Mouse (Mus musculus): ENCODE results near the gene Arhgap23. TPM values are rescaled to one million over a fixed set of nuclear protein-coding genes. Genes with fewer than 3 reads are reported as not detected.

The Arhgap23 gene
- total RNA-seq, 2 experiments from 2014 or later, result 66.5 to 75.0 TPM

DNA sequence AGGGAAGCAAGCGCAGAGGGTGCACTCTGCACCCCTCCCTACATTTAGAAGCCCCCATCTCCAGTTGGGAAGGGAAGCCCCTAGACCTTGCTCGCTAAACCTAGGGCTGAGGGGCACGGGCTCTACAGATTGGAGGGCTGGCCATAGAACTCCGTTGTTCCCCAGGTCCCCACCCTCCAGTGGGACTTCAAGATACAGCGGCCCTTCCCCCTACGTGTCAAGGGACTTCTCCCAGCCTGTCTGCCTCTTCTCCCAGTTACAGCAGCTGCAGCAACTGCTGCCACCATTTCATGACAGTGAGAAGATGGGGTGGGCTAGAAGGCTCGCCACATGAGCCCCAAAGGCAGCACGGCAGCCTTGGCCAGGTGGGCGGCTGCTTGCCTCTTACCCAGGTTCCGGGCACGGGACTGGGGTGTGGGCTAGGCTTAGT lies 10.6 kb upstream of the Arhgap23 start:
- no peak for DNase-seq (ENCODE audit: low spot score in 2 of 2)

DNA sequence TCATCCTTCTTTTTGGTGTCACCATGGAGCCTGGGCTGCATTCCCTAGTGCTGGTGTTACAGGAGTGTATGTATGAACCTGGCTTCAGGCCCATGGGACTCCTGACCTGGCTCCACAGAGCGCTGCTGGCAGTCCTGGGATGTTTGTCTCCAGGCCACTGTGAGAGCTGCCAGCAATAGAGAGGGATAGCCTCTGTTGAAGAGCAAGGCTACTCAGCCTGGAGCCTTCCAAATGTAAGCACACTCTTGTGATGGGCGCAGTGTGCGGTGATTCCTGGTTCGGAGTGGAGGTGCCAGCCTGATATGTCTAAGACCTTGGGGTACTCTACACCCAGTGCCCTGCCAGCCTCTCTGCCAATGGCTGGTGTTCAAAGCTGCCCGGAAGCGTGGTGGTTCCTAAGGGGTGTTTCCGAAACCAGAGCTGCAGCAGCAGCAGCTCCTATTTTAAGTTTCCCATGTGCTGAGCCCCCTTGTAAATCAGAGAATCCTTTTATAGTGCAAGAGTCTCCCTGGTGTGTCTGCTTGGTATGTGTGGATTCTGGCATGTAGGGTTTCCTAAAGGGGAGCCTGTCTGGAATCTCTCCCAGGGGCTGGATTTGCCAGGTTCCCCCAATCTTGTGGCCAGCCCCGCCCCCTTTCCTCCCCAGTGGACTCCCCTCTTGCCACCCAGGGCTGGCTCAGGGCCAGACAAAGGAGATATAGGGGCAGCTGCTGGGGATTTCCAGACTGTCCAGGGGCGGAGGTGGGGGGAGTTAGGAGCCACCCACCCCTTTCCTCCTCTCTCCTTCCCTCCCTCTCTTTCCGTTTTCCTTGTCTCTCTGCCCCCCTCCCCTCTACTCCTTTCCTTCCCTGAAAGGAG lies 9.0 kb upstream of the Arhgap23 start:
- no peak for DNase-seq (ENCODE audit: low spot score in 2 of 2)

DNA sequence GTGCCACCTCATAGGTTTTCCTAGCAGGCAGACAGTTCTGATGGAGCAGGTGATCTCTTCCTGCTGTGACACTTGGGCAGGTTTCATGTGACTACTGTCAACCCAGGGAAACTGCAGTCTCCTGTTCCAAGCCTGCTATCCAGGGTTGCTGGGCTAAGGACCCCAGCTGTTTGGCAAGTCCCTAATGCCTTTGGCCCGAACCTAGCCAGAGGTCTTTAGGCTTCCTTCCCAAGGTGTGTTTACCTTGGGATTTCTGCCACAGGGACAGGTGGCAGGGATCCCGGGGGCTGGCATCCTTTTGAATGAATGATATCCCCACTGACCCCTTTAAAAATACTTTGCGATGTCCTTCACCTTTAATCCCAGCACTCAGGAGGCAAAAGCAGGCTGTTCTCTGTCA lies 7.9 kb upstream of the Arhgap23 start:
- no peak for DNase-seq (ENCODE audit: low spot score in 2 of 2)

- DNase-seq (ENCODE audit: low spot score in 2 of 2), result peak in 1 of 2 experiments; percentile 82
Observed at GRCm38 (mm10) chr11:97408171-97408570, 7.2 kb upstream of the Arhgap23 start.

GRCm38 (mm10) chr11:97410958-97411357 lies 4.4 kb upstream of the Arhgap23 start:
- no peak for DNase-seq (ENCODE audit: low spot score in 2 of 2)

GRCm38 (mm10) chr11:97412117-97412516 lies 3.2 kb upstream of the Arhgap23 start:
- DNase-seq (ENCODE audit: low spot score in 2 of 2), result no peak

DNA sequence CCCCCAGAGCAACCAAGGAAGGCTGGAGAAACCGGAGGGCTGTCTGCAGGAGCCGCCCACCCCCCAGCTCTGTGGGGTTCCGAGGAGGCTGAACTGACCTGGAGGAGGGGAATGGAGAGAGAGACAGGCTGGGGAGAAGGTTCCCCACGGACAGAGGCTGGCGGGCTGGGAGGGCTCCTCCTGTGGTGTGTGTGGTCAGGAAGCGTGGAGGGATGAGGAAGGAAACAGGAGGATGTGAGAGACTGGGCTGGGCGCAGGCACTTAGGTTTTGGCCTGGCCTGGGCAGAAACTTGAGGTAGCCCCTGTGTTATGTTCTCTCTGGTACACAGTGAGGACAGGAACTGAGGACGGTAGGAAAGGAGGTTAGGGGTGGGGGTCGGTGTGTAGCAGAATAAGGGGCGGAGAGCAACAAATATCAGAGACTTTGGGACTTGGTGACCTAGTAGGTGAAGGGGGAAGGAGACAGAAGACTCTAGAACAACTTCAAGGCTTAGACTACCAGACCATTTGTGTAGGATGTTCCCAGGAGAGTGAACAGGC lies 2.5 kb upstream of the Arhgap23 start:
- no peak for DNase-seq (ENCODE audit: low spot score in 2 of 2)

- no peak for DNase-seq (ENCODE audit: low spot score in 2 of 2)
Observed at GRCm38 (mm10) chr11:97415712-97416636, 641 bp downstream of the Arhgap23 start.

- DNase-seq (ENCODE audit: low spot score in 2 of 2), result no peak
Observed at GRCm38 (mm10) chr11:97416637-97417035, 1.3 kb downstream of the Arhgap23 start.

- DNase-seq (ENCODE audit: low spot score in 2 of 2), result no peak
Observed at GRCm38 (mm10) chr11:97418834-97419539, 3.7 kb downstream of the Arhgap23 start.

- no peak for DNase-seq (ENCODE audit: low spot score in 2 of 2)
Observed at GRCm38 (mm10) chr11:97419540-97419900, 4.2 kb downstream of the Arhgap23 start.

- no peak for DNase-seq (ENCODE audit: low spot score in 2 of 2)
Observed at GRCm38 (mm10) chr11:97422507-97422906, 7.2 kb downstream of the Arhgap23 start.

DNA sequence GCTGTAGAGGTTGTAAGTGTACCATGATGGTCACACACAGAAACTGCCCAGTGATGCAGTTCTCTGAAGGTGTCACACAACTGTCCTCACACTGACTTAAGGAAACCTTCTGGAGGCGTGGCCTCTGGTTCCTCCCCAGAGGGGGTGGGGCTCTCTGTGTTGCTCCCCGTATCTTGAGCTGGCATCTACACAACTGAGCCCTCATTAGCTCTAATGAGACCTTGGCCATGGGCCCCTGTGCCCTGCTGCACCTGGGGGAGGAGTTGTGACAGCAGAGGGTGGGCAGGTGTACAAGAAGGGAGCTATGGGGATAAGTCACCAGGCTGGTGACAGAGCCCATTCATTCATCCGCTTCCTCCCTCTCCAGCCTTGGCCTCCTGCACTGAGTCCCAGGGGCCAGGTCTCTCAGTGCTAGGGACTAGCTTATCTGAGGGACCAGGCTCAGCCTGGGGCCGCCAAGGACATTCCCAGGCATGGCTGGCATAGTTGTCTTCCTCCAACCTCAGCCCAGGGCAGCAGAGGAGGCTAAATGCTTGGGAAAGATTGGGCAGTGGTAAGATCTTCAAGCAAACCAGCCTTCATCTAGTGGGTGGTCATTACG lies 8.9 kb downstream of the Arhgap23 start:
- DNase-seq (ENCODE audit: low spot score in 2 of 2), result no peak

DNA sequence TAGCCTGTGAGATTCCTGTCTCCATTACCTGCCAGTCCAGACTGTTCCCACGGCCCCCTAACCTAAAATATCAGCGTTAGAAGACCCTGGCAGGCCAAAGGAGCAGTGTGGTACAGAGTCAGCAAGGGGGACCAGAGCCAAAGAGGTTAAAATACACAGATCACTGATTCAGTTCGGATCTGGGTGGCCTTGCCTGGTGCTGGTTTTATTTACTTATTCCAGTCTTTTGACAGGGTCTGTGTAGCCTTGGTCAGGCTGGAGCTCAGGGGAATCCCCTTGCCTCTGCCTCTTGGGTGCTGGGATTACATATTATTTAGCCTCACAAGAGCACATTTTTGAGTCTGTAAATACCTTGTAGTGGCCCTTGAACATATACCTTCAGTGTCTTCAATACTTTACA lies 9.5 kb downstream of the Arhgap23 start:
- DNase-seq (ENCODE audit: low spot score in 2 of 2), result no peak

DNA sequence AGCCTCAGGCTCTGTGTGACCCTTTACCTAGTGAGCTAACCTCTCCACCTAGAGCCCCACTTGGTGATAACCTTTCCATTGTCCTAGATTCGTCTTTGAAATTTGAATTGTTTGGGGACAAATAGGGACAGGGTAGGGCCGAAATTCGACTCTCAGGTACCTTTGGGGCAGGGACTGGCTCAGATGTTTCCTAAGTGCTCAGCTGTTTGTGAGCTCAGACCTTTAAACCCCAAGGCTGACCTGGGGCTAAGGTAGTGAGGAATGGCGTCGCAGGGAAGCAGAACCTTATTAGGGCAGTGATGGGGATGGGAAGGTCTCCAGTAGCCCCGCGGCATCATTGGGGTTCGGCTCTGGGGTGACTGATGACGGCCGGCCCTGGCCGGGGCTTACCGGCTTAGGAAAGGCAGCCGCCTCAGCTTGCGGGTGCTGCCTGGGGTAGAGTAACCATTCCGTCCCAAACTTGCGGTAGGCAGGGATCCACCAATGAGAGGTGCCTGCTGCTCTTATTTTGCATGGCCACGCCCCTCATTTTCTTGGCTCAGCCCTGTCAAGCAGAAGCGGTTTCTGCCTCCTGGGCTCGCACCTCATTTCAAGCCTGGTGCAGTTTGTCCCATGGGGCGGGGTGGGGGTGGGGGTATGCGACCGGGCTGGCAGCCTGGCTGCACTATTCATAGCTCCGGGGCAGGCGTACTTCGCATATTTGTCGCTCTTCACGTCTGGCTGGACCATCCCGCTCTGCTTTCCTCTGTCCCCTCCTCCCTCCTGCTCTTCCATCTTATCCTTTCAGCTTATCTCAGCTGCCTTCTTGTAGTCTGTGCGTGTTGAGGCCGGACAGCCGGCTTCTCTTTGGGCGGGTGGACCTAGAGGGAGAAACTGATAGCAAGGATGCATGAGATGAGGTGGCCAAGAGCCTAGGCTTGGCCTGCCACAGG lies 12.7 kb downstream of the Arhgap23 start:
- peak; percentile 65 to 71 for DNase-seq (ENCODE audit: low spot score in 2 of 2)

- no peak for DNase-seq (ENCODE audit: low spot score in 2 of 2)
Observed at GRCm38 (mm10) chr11:97428726-97429077, 13.4 kb downstream of the Arhgap23 start.

- no peak for DNase-seq (ENCODE audit: low spot score in 2 of 2)
Observed at GRCm38 (mm10) chr11:97429615-97430014, 14.3 kb downstream of the Arhgap23 start.

DNA sequence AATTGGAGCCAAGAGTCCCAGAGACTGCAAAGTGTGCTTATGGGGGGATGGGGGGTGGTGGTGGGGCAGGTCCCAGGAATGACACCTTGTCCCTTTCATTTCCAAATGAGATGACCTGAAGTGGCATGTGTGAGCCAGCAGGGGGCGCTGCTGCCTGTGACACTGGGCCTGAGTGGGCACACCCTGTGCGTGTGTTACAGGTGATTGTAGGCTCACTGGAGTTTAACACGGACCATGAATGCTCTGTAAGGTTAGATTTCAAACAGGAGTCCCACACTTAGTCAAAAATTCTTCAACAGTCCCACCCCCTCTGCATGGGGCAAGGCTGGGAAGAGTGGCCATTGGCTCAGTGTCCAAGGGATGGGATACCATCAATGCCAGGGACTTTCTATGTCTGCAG lies 16.7 kb downstream of the Arhgap23 start:
- DNase-seq (ENCODE audit: low spot score in 2 of 2), result peak; percentile 46 to 58

- DNase-seq (ENCODE audit: low spot score in 2 of 2), result no peak
Observed at GRCm38 (mm10) chr11:97432983-97433539, 17.7 kb downstream of the Arhgap23 start.

Measured in left cerebral cortex, adult 18-20 months (tissue).